Mouse (Mus musculus) embryonic fibroblast, embryonic 13.5 days (primary cell): Measurements from ENCODE around the gene Zfp28.

Experiments used
- CTCF ChIP-seq: IDR thresholded peaks from 2 replicates; pipeline ENCODE4 v1.5.1; 2011; ENCODE audit warnings: mild to moderate bottlenecking, control low read depth, low read length, moderate library complexity, borderline replicate concordance; ENCODE audit not compliant: insufficient read depth
- POLR2A ChIP-seq: IDR thresholded peaks from 2 replicates; pipeline ENCODE4 v1.6.1; 2011; ENCODE audit warnings: low read depth, mild to moderate bottlenecking, control low read depth, low read length, moderate library complexity

- TF ChIP-seq CTCF (no peak), POLR2A (no peak)
Observed at GRCm38 (mm10) chr7:6429381-6429780, 46.3 kb downstream of the Zfp28 start.
